Mouse (Mus musculus): ENCODE data around the gene Tmed1. TPM values are rescaled to one million over a fixed set of nuclear protein-coding genes. Genes with fewer than 3 reads are reported as not detected.
"Not testable (repeated sequence)": the region's sequence is repeated elsewhere in the genome, so short reads cannot be mapped to it uniquely, and the experiment has no call there.

Gene Tmed1
- polyA plus RNA-seq, 1 experiment from 2014 or later, result 118 TPM

DNA sequence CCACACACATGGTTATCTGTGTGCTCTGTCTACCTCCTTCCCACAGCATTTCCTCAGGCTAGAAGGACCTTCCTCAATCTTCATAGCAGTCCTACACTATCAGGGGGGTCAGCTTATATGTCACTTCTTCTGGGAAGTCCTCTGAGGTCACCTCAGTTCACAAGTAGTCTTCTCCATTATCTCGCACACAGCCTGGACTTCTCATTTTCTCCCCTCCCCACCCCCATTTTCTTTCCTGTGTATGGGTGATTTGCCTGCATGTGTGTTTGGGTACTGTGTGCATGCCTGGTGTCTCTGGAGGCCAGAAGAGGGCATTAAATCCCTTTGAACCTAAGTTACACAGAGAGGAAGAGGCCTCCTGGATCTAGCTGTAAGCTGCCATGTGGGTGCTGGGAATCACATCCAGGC lies 17.9 kb upstream of the Tmed1 start:
- Histone ChIP-seq H3K4me3 (ENCODE audit: low read length) (no peak overlapping the region), H3K36me3 (ENCODE audit: control insufficient read depth, insufficient read depth, low read length) (peaks cover 4% of the 10 kb centered on the region; the same call in 1 of the 2 replicates), H3K4me1 (ENCODE audit: control insufficient read depth, insufficient read depth, low read length) (no peaks in the 10 kb centered on the region), H3K27ac (ENCODE audit: low read depth, low read length) (no peak overlapping the region), H3K4me2 (replicated peaks; ENCODE audit: low read depth, low read length) (no peak overlapping the region), H3K27me3 (ENCODE audit: control insufficient read depth, insufficient read depth, low read length) (no peaks in the 10 kb centered on the region), H3K9me3 (ENCODE audit: control insufficient read depth, low read length) (no peaks in the 10 kb centered on the region), H3K9ac (ENCODE audit: low read depth, low read length) (no peak overlapping the region)
- 65% methylated on average over 1 of the region's 1 CpGs for WGBS
- no peak for ATAC-seq (ENCODE audit: low FRiP score, low TSS enrichment)

DNA sequence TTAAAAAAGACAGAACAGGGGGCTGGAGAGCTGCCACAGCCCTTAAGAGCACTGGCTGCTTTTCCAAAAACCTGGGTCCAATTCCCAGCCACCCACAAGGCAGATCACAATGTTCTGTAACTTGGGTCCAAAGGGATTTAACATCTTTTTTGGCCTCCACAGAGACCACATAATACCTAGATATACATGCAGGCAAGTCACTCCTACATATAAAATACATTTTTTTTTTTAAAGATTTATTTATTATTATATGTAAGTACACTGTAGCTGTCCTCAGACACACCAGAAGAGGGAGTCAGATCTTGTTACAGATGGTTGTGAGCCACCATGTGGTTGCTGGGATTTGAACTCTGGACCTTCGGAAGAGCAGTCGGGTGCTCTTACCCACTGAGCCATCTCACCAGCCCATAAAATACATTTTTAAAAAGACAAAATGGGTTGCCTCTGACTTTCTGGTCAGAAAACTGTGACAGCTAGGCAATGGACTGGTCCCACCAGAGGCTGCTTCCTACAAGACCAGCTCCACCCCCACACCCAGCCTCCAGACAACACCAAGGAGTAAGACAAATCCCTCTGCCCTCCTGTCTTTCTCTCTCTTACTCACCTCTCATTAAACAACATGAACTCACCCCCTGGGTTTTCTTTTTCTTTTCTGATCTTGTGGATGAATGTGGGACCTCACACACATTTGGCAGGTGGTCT lies 17.2 kb upstream of the Tmed1 start:
- WGBS, result 92% methylated on average over 2 of the region's 2 CpGs
- H3K4me2 ChIP-seq (replicated peaks; ENCODE audit: low read depth, low read length), result no peak overlapping the region
- ATAC-seq (ENCODE audit: low FRiP score, low TSS enrichment), result no peak

DNA sequence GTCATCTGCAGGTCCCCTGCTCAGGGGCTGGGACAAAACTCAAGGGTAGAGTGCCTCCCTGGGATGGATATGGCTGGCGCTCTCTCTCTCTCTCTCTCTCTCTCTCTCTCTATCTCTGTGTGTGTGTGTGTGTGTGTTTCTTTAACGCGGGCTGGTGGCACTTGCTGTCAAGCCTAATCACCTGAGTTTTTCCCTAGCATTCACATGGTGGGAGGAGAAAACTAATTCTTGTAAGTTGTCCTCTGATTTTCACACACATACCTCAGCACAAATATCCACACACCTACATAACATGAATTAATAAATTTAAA lies 16.5 kb upstream of the Tmed1 start:
- Histone ChIP-seq H3K4me3 (ENCODE audit: low read length) (no peak overlapping the region), H3K27me3 (ENCODE audit: control insufficient read depth, insufficient read depth, low read length) (no peaks in the 10 kb centered on the region), H3K4me2 (replicated peaks; ENCODE audit: low read depth, low read length) (no peak overlapping the region), H3K36me3 (ENCODE audit: control insufficient read depth, insufficient read depth, low read length) (peaks cover 4% of the 10 kb centered on the region; the same call in 1 of the 2 replicates), H3K4me1 (ENCODE audit: control insufficient read depth, insufficient read depth, low read length) (no peaks in the 10 kb centered on the region), H3K9me3 (ENCODE audit: control insufficient read depth, low read length) (no peaks in the 10 kb centered on the region), H3K9ac (ENCODE audit: low read depth, low read length) (no peak overlapping the region), H3K27ac (ENCODE audit: low read depth, low read length) (no peak overlapping the region)
- ATAC-seq (ENCODE audit: low FRiP score, low TSS enrichment), result no peak
- WGBS, result 76% methylated on average over 3 of the region's 3 CpGs

More for the DNA sequence above, 17.2 kb upstream of the Tmed1 start:
- H3K4me3 ChIP-seq (ENCODE audit: low read length), result no peak overlapping the region
- peaks cover 4% of the 10 kb centered on the region; the same call in 1 of the 2 replicates for H3K36me3 ChIP-seq (ENCODE audit: control insufficient read depth, insufficient read depth, low read length)
- H3K4me1 ChIP-seq (ENCODE audit: control insufficient read depth, insufficient read depth, low read length), result no peaks in the 10 kb centered on the region
- no peaks in the 10 kb centered on the region for H3K27me3 ChIP-seq (ENCODE audit: control insufficient read depth, insufficient read depth, low read length)
- H3K9ac ChIP-seq (ENCODE audit: low read depth, low read length), result no peak overlapping the region
- H3K27ac ChIP-seq (ENCODE audit: low read depth, low read length), result no peak overlapping the region
- H3K9me3 ChIP-seq (ENCODE audit: control insufficient read depth, low read length), result no peaks in the 10 kb centered on the region

DNA sequence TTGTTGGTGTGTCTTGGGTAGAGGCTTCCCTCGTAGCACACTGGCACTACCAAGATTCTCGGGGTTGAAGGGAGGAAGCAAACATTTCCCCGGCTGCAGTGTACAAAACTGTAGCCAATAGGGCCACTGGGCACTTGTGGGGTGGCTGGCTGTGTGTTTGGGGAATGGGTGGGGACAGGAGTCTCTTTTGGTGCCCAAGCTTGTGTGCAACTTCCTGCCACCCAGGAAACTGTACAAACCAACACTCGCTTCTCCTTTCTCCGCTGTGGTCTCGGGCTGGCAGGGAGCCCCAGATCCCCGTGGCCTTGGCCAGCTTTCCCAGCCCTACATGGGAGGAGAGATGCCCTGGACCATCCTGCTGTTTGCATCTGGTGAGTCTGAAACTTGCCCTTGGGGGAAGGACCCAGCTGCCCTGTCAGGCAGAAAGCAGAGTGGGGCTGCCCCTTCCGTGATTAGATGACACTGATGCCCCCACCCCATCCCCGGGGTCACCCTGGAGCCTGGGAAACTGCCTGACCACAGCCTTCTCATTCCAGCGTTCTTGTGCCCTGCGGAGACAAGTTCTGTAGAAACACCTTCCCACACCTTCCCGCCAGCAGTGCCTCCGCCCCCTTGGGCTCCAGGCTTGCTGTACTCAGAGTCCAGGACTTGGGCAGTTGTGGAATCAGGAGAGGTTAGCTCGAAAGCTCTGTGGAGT lies 16.0 kb upstream of the Tmed1 start, which contains the start of gene AB124611:
AB124611 (plus strand) TSS at position 240 of the 697 bp plus-strand sequence.
- Histone ChIP-seq H3K27ac (ENCODE audit: low read depth, low read length) (no peak within 1 kb of the TSS), H3K4me2 (replicated peaks; ENCODE audit: low read depth, low read length) (no peak within 1 kb of the TSS), H3K9ac (ENCODE audit: low read depth, low read length) (no peak within 1 kb of the TSS), H3K4me1 (ENCODE audit: control insufficient read depth, insufficient read depth, low read length) (no peaks in the 10 kb centered on the region), H3K27me3 (ENCODE audit: control insufficient read depth, insufficient read depth, low read length) (no peaks in the 10 kb centered on the region), H3K9me3 (ENCODE audit: control insufficient read depth, low read length) (no peaks in the 10 kb centered on the region), H3K4me3 (ENCODE audit: low read length) (no peak within 1 kb of the TSS), H3K36me3 (ENCODE audit: control insufficient read depth, insufficient read depth, low read length) (peaks cover 4% of the 10 kb centered on the region; the same call in 1 of the 2 replicates)
- 66% methylated on average over 14 of the region's 14 CpGs for WGBS
- ATAC-seq (ENCODE audit: low FRiP score, low TSS enrichment), result no peak

DNA sequence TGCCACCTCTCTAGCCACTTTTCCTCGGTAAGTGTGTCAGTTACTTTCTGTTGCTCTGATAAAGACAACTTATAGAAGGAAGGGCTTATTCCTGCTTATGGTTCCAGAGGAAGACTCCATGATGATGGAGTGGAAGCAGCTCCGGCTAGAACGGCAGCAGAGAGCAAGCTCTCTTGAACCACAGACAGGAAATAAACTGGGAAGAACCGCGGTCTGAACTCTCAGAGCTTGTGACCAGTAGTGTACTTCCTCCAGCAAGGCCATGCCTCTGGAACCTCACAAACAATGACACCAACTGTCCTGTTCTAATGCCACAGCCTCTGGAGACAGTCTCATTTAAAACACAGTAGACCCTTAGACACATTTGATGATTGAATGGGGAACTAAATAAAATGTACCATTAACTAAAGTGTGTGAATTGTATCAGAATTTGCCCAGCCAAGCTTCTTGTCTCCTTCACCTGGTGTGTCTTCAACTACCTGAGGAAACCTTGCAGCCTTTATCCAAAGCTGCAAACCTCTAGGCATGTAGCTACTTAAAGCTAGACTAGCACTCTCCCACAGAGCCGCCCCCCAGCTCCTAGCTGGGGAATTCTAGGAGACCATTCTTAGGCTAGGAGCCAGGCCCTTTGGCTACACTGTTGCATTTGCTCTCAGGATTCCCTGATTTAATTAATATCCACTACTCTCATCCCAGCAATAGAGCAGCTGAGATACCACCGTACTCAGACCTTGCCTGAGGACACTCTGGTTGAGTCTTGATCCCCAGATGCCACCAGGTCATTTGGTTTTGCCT lies 15.3 kb upstream of the Tmed1 start:
- H3K27ac ChIP-seq (ENCODE audit: low read depth, low read length), result no peak overlapping the region
- WGBS, result 77% methylated on average over 7 of the region's 7 CpGs
- H3K4me3 ChIP-seq (ENCODE audit: low read length), result no peak overlapping the region
- H3K36me3 ChIP-seq (ENCODE audit: control insufficient read depth, insufficient read depth, low read length), result peaks cover 4% of the 10 kb centered on the region; the same call in 1 of the 2 replicates
- H3K9me3 ChIP-seq (ENCODE audit: control insufficient read depth, low read length), result no peaks in the 10 kb centered on the region
- no peak overlapping the region for H3K4me2 ChIP-seq (replicated peaks; ENCODE audit: low read depth, low read length)
- ATAC-seq (ENCODE audit: low FRiP score, low TSS enrichment), result no peak
- no peaks in the 10 kb centered on the region for H3K4me1 ChIP-seq (ENCODE audit: control insufficient read depth, insufficient read depth, low read length)
- no peak overlapping the region for H3K9ac ChIP-seq (ENCODE audit: low read depth, low read length)
- H3K27me3 ChIP-seq (ENCODE audit: control insufficient read depth, insufficient read depth, low read length), result no peaks in the 10 kb centered on the region

DNA sequence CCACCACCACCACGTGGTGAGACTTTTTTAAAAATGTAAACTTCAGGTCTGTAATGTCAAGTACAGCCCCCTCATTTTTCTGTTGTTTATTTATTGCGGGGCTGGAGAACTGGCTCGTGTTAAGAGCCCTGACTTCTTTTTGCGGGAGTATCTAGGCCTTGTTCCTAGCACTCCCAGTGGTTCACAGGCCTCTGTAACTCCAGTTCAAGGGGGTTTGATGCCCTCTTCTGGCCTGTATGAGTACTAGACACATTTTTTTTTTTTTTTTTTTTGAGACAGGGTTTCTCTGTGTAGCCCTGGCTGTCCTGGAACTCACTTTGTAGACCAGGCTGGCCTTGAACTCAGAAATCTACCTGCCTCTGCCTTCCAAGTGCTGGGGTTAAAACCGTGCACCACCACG lies 8.6 kb upstream of the Tmed1 start:
- whole genome bisulfite sequencing, result 89% methylated on average over 6 of the region's 6 CpGs
- not testable (repeated sequence) for ATAC-seq (ENCODE audit: low FRiP score, low TSS enrichment)

DNA sequence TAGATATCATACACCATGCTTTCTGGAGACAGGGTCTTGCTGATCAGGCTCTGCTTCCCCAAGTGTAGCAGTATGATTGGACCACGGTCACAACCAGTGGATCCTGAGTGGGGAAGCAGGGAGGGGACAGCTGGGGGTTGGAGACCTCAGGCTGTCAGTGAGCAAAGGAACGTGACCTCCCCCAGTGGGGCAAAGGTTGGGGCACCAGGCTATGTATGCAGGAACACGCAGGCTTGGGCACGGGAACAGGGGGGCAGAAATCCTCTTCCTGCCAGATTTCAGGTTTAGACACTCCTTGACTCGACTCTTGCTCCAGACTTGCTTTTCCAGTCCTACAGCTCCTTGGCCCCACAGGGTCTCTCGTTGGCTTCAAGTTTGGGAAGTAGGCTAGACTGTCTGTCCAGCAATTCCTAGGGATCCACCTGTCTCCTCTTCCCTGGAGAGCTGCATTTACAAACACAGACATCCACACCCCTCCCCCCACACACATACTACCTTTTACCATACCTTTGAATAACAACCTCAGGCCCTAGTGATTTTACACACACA lies 8.0 kb upstream of the Tmed1 start:
- Histone ChIP-seq H3K4me3 (ENCODE audit: low read length) (no peak overlapping the region), H3K27me3 (ENCODE audit: control insufficient read depth, insufficient read depth, low read length) (no peaks in the 10 kb centered on the region), H3K9me3 (ENCODE audit: control insufficient read depth, low read length) (no peaks in the 10 kb centered on the region), H3K9ac (ENCODE audit: low read depth, low read length) (no peak overlapping the region), H3K36me3 (ENCODE audit: control insufficient read depth, insufficient read depth, low read length) (no peaks in the 10 kb centered on the region), H3K4me1 (ENCODE audit: control insufficient read depth, insufficient read depth, low read length) (no peaks in the 10 kb centered on the region), H3K27ac (ENCODE audit: low read depth, low read length) (no peak overlapping the region), H3K4me2 (replicated peaks; ENCODE audit: low read depth, low read length) (no peak overlapping the region)
- ATAC-seq (ENCODE audit: low FRiP score, low TSS enrichment), result no peak
- WGBS, result 63% methylated on average over 6 of the region's 6 CpGs

More for the DNA sequence above, 8.6 kb upstream of the Tmed1 start:
- H3K4me3 ChIP-seq (ENCODE audit: low read length); H3K4me2 ChIP-seq (replicated peaks; ENCODE audit: low read depth, low read length); H3K4me1 ChIP-seq (ENCODE audit: control insufficient read depth, insufficient read depth, low read length); H3K27me3 ChIP-seq (ENCODE audit: control insufficient read depth, insufficient read depth, low read length); H3K9ac ChIP-seq (ENCODE audit: low read depth, low read length); H3K9me3 ChIP-seq (ENCODE audit: control insufficient read depth, low read length); H3K27ac ChIP-seq (ENCODE audit: low read depth, low read length); H3K36me3 ChIP-seq (ENCODE audit: control insufficient read depth, insufficient read depth, low read length): not testable (repeated sequence)

DNA sequence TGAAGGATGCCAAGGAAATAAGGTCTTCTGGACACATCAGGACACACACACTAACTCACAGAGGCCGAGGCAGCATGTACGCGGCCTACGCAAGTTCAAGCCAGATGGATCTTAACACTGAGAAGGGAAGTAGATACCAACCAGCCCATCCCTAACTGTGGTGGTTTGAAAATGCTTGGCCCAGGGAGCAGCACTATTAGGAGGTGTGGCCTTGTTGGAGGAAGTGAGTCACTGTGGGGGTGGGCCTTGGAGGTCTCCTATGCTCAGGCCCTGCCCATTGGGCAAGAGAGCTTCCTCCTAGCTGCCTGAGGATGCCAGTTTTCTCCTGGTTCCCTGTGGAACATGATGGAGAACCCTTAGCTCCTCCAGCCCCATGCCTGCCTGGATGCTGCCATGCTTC lies 3.4 kb upstream of the Tmed1 start:
- ATAC-seq (ENCODE audit: low FRiP score, low TSS enrichment), result no peak
- Histone ChIP-seq H3K27ac (ENCODE audit: low read depth, low read length) (no peak overlapping the region), H3K9ac (ENCODE audit: low read depth, low read length) (no peak overlapping the region), H3K36me3 (ENCODE audit: control insufficient read depth, insufficient read depth, low read length) (peaks cover 7% of the 10 kb centered on the region), H3K4me3 (ENCODE audit: low read length) (no peak overlapping the region), H3K4me2 (replicated peaks; ENCODE audit: low read depth, low read length) (no peak overlapping the region), H3K27me3 (ENCODE audit: control insufficient read depth, insufficient read depth, low read length) (no peaks in the 10 kb centered on the region), H3K9me3 (ENCODE audit: control insufficient read depth, low read length) (no peaks in the 10 kb centered on the region), H3K4me1 (ENCODE audit: control insufficient read depth, insufficient read depth, low read length) (peaks cover 9% of the 10 kb centered on the region)
- WGBS, result 93% methylated on average over 4 of the region's 4 CpGs

All from kidney, embryonic 14.5 days (tissue).